Mouse (Mus musculus): Measurements from ENCODE around the gene Gm10134.
"Not testable (repeated sequence)": the region's sequence is repeated elsewhere in the genome, so short reads cannot be mapped to it uniquely, and the experiment has no call there.

Gm10134 gene

DNA sequence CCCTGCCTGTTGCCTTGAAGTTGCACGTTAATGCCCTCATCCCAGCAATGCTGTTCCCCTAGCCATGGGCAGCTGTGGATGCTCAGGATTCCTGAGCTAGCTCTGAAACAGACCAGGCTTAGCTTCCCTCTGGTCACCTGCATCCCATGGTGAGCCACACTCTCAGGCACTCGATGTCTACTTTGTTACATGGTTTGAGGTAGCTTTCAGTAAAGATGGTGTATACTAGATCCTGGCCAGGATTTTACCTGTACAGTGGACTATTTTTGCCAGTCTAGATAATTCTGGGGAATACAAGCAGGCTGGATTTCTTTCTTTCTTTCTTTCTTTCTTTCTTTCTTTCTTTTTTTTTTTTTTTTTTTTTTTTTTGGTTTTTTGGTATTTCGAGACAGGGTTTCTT lies at the start of gene Gm10134:
Gene Gm10134 (plus strand): TSS at position 301 of the 400 bp plus-strand sequence.
- DNase-seq (ENCODE audit: low spot score): no peak

DNA sequence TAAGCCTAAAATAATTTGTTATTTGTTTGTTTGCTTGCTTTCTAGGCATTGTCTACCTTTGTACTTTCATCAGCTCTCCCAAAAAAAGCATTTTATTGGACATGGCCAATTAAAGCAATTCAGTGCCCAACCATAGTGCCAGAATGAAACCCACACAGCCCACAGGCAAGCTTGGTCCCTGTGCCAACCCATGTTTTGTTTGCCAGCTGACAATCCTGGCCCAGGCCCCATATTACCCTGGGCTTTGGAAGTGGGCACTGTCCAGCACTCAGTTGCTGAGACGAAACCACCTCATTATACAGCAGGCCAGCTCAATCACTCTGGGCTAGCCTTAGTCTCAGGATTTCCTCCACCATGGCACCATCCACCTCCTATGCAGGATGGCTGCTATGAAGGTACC lies 49.3 kb upstream of the Gm10134 start:
- DNase-seq (ENCODE audit: low spot score): no peak

DNA sequence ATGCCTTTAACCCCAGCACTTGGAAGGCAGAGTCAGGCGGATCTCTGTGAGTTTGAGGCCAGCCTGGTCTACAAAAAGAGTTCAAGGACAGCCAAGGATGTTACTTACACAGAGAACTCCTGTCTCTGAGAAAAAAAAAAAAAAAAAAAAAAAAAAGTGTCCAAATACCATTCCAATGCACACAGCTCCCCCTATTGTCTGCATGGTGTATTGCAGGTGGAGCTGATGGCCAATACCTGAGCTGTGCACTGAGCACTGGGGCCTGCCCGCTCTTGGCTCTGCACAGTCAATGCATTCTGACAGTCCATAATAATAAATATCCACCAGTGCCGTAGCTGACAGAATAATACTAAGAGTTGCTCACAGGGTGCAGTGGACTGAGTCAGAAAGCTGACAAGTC lies 42.0 kb upstream of the Gm10134 start:
- no peak for DNase-seq (ENCODE audit: low spot score)

DNA sequence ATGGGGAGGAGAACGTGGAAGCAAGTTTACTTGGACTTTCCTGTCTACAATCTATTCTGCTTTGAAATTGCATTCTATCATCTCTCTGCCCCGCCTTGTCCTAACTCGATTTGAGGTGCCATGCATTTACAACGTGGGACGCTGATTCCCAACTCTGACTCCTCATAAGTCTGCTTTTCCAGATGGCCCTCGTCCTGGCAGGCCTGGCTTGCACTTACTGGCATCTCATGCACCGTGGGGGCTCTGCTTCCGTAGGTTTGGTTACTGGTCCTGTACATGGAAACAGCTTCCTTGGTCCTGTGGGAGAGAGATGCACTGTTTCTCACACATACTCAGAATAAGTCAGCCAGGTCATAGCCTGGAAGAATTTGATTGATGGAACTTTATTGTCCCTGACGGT lies 41.0 kb upstream of the Gm10134 start:
- DNase-seq (ENCODE audit: low spot score): no peak

DNA sequence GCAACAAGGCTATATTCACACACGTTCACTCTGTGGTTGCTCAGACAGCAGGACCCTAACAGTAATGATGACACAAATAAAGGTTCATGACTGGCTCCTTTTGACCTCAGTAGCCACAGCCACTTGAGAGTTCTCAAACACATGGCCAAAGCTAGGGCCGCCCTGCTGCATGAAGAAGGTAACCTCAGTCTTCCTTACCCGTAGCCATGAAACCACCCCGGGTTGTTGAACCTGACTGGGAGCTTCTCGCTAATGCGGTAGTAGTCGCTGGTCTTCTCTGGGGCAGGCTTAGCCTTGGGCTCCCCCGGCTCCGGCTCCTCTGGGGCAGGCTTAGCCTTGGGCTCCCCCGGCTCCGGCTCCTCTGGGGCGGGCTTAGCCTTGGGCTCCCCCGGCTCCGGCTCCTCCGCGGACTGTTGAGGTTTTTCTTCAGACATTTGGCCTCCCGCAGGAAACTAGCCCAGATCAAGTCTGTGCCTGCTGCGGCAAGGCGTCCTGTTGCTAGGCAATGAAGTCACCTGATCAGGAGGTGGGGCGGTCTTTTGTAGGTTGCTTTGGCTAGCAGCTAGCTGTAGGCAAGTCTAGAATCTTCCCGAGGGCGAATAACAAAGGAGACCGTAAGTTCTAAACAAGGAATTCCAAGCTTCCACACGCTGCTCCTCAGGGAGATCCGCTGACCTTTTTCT lies 39.9 kb upstream of the Gm10134 start, which contains the start of gene 1700007K13Rik:
Gene 1700007K13Rik (minus strand): TSS at position 497 of the 683 bp plus-strand sequence.
- DNase-seq (ENCODE audit: low spot score): peak; percentile 89

DNA sequence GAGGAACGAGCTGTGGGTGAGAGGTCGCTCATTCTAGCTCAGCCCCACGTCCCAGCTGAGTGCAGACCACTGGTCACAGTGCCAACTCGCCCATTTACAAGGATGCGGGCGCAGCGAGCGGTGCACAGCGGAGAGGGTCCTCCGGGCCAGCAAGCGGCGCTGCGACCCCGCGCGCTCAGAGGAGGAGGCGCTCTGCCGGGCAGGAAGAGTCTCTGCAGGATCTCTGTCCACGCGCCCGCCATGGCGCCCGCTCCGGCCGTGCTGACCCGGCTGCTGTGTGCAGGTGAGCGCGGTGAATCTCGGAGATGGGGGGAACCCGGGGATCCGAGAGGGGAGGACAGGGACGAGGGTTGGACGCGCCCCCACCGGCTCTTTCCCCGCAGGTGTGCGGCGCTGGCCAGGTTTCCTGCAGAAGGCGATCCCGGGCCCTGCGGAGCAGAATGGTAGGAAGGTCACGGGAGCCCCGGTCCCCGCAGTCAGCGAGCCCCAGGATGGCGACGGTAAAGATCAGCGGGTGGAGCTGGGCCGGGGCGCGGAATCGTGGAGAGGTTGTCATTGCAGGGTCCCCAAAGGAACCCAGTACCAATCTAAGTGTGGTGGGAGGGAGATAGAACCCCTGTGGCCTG lies 37.9 kb upstream of the Gm10134 start, which contains the start of gene Mrps2:
Gene Mrps2 (plus strand): TSS at position 207 of the 626 bp plus-strand sequence.
- peak; percentile 73 for DNase-seq (ENCODE audit: low spot score)

DNA sequence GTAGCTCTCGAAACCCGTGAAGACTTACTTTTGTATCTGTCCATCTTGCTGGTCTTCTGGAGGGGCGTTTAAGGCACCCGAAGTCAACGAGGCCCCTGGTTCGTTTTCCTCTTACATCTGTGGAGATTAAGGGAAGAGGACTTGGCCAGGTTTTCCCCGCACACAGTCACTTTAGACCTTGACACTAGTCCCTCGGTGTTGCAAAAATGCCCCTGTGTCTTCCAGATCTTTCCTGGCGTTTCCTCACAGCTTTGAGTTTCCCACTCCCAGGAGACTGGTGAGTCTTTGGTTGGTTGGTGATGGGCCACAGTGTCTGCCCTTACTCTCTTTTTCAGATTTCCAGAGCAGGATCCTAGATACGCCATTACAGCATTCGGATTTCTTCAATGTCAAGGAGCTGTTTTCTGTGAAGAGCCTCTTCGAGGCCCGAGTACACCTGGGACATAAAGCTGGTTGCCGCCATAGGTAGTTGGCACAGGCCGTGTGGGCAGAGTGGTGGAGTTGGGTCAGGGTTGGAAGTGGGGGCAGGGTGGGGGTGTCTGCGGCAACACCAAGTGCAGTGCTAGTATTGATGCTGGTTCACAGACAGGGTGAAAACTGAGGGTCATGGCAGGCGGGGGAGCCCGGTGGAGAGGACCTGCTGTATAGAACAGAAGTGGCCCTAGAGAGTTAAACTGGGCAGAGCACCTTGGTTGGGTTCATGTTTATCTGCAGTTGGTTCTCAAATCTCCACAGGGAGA lies 37.2 kb upstream of the Gm10134 start:
- DNase-seq (ENCODE audit: low spot score): no peak

DNA sequence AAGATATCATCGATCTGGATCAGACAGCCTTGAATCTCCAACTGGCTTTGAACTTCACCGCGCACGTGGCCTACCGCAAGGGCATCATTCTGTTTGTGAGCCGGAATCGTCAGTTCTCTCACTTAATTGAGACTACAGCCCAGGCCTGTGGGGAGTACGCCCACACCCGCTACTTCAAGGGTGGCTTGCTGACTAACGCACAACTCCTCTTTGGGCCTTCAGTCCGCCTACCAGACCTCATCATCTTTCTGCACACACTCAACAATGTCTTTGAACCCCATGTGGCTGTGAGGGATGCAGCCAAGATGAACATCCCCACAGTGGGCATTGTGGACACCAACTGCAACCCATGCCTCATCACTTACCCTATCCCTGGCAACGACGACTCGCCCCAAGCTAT lies 36.4 kb upstream of the Gm10134 start:
- DNase-seq (ENCODE audit: low spot score): no peak

DNA sequence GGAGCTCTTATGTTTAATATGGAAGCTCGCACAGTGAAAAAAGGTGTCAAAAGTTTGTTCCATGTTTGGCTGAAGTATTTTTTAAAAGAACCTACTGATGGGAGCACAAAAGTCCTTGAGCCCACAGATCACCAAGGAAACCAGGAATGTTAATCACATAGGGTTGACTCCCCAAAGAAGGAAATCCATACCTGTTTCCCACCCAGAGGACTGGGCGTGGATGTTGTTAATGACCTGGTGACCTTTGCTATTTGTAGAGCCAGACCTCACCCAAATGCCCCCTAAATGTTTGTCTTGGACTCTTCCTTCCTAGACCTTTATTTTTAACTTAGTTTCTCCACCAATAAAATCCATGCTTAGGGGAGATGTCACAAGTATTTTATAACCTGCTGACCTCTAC lies 35.3 kb upstream of the Gm10134 start:
- DNase-seq (ENCODE audit: low spot score): no peak

DNA sequence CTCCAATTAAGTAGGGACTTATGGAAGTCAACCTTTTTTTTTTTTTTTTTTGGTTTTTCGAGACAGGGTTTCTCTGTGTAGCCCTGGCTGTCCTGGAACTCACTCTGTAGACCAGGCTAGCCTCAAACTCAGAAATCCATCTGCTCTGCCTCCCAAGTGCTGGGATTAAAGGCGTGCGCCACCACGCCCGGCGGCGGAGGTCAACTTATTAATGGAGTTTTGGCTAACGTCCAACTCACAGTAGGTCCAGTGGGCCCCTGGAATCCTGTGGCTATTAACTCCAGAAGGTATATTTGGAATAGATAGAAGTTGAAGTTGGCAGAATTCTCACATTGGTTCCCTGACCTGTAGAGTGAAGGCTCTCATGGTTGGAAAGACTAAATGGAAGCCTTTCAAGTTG lies 33.9 kb upstream of the Gm10134 start:
- DNase-seq (ENCODE audit: low spot score): not testable (repeated sequence)

DNA sequence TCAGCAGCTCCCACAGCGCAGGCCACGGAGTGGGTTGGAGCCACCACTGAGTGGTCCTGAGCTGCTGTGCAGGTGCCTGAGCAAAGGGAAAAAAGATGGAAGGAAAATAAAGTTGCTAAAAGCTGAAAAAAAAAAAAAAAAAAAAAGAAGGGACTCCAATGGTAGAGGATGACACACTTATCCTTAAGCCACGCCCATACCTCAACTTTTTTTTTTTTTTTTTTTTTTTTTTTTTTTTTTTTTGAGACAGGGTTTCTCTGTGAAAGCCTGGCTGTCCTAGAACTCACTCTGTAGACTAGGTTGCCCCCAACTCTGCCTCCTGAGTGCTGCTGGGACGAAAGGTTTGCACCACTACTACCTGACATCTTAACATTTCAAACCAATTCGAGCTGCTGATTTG lies 27.9 kb upstream of the Gm10134 start:
- DNase-seq (ENCODE audit: low spot score): not testable (repeated sequence)

DNA sequence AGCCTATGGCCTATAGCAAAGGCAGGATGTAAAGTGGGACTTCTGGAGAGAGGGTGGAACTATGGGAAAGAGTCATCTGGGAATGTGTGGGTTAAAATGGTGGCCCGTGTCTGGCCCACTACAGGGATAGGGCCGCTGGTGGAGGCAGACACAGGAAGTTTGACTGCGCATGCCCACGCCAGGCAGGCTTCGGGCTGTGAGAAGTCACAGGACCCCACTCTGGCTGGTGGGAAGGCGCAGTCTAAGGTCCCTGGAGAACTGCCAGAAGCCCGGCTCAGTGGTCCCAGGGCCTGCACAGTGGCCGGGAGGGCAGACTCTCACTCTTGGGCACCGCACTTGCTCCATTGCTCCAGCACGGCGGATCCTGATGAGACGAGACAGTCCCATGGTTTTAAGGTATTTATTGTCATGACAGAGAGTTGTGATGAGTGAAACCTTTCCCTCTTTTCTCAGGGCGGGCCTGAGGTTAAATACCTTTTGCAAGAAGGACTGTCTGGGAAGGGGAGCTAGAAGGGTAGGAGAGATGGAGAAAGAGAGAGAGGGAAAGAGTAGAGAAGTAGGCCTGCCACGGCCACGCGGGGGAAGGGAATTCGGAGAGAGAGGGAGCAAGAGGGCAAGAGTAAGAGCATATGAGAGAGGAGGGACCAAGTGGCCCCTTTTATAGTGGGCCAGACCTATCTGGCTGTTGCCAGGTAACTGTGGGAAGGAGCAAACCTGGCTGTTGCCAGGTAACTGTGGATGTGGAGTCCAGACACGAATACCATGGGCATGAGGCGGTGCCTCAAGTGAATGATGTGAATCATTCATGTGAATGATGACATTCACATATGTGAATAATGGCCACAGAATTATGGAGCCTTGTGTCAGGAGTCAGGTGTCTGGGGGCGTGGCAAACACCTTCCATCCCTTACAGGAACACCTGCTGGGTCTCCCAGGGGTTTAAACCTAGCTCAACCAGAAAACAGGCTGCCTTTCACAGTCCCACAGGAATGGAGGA lies 26.4 kb upstream of the Gm10134 start:
- no peak for DNase-seq (ENCODE audit: low spot score)

DNA sequence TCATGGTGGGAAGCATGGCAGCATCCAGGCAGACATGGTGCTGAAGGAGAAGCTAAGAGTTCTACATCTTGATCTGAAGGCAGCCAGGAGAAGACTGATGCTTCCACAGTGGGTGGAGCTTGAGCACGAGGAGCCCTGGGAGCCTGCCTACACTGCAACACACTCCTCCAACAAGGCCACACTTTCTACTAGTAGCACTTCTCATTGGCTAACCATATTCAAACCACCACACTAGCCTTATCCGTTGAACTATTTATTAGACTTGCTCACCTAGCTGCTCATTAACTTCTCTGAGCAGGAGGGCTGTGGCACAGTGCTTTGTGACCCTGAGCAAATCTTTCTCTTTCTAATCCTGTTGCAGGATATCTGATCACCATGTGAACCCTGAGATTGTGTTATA lies 22.0 kb upstream of the Gm10134 start:
- no peak for DNase-seq (ENCODE audit: low spot score)

DNA sequence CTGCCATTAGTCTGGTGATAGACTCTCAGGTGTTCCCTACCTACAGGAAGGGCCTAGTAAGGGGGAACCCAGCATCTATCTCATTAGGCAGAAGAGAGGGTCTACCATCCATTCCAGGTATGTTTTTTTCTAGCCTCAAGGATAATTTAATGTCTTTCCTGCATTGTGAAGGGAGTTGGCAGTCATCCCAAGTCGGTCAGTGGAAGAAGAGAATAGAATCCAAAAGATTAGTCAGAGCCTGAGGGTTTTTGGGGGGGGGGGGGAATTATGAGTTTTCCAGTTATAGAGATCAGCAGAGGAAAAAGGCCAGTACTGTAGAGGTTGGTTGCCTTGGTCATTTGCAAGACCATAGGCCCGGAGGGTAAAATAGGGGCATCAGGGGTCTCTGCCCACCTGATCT lies 11.4 kb upstream of the Gm10134 start:
- no peak for DNase-seq (ENCODE audit: low spot score)

DNA sequence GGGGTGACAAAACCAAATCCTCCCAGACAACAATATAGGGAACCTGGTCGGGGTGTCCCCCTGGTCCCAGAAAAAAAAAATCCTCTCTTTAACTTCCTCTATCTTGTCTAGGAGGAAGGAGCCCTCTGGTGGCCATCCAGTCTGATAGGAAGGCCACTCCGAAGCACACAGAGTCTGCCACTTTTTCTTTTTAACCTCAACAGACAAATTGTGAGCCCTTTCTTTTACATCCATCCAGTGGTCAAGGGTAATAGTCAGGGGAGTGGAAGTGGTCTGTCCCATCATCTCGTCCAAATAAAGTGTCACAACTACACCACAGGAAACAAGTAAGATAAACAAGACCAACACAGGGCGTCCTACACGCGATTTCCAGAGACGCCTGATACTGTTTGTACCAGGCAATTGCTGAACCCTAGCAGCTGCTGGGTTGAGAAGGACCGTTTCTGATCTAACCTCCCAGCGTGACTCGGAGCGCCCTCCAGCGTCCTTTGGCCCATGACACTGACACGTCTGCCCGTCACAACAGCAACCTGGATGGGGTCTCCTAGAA lies 10.6 kb upstream of the Gm10134 start:
- DNase-seq (ENCODE audit: low spot score): no peak

DNA sequence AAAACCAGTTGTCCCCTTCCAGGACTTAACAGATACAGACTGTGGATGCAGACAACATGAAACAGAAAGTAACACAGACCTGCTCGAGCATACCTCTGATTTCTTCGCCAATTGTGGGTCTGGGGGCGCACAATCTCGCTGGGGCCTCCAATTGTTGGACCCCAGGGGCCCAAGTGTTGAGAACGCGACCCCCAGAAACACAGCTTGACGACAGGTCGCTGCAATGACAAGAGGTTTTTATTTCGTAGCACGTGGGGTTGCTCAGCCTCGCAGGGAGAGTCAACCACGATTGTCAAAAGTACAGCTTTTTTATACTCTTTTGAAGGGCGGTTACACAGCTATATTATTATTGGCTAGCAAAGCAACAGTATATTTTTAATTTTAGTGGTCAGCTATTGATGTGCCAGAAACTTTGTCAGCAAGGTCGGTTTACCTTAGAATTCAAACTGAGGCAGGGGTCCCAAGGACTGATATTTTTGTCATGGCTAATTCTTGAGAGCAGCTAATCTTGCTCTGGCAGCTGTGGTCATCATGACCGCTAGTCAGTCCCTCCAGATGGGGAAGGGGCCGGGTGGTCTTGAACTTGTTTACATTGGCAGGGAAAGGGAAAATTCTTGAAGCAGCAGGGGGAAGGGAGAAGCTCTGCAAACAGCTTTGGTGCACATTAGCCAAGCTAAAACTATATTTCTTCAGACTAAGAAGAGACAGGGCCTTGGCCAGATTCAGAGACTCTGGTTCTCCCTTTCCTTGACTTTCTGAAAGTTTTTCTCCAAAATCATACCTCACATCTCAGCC lies 9.9 kb upstream of the Gm10134 start:
- no peak for DNase-seq (ENCODE audit: low spot score)

DNA sequence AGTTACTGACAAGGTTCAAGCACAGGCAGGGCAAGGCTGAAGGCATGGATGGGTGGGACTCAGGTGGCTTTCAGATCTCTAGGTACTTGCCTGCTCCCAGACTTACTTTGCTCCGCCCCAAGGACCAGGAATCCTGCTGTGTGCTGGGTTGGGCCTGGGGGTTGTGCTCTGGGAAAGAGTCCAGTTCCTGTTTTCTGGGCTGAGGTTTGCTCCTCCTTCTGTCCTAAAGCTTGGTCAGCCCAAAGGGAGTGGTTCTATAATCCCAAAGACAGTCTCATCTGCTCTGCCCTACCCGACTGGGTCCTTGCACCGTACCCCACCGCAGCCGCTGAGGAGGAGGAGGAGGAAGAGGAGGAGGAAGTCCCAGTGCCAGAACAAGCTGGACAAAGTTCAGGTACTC lies 9.2 kb upstream of the Gm10134 start, which contains the start of gene Gbgt1:
Gene Gbgt1 (plus strand): TSS at position 221 of the 400 bp plus-strand sequence.
- no peak for DNase-seq (ENCODE audit: low spot score)

DNA sequence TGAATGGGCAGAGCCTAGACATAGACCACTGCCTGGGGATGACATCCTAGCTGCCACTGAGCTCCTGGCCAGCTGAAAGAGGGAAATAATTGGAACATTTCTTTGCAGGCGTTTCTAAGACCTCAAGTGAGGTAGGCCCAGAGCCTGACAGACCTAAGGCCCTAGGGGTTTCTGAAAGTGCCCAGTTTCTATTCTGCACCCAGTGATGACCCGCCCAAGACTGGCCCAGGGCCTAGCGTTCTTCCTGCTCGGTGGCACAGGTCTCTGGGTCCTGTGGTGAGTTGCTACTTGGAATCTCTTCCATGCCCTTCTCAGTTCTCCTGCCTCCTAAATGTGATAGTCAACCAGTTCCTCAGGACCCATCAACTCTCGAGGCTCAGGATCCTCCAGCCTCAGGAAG lies 8.3 kb upstream of the Gm10134 start:
- DNase-seq (ENCODE audit: low spot score): no peak

DNA sequence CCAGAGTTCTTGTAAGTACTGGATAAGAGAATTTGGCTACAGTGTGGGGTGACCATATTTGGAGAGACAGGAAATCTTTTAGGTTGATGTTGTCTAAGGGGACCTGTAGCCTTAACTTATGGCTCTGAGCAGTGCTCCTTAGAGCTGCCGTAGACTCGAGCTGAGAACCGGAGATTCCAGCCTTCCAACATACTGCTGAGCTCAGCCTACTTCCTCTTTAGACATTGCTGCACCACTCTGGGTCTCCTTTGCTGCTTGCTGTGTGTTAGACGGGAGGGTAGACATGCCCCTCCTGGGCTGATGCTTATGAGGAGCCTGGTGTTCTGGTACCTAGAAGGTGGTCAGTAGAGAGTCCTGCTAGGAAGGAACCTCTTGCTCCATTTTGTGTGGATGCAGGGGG lies 7.5 kb upstream of the Gm10134 start:
- no peak for DNase-seq (ENCODE audit: low spot score)

DNA sequence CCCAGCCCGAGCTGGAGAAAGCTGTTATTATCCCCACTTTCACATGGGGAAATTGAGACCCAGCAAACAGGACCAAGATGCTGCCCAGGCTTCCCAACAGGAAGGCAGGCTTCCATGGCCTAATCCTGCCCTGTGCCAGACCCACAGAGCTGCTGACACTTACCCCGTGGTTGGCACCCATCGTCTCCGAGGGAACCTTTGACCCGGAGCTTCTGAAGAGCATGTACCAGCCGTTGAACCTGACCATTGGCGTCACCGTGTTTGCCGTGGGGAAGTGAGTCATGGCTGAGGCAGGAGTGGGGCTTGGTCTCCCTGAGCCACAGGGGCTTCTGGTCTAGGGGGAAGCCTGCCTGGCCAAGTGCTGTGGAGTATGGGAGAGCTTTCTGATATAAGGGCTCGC lies 2.9 kb upstream of the Gm10134 start:
- no peak for DNase-seq (ENCODE audit: low spot score)

DNA sequence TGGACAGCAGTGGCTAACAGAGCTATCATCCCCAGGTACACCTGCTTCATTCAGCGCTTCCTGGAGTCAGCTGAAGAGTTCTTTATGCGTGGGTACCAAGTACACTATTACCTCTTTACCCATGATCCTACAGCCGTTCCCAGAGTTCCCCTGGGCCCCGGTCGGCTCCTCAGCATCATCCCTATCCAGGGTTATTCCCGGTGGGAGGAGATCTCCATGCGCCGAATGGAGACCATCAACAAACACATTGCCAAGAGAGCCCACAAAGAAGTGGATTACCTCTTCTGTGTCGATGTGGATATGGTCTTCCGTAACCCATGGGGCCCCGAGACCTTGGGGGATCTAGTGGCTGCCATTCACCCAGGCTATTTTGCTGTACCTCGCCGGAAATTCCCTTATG lies 1.2 kb upstream of the Gm10134 start:
- no peak for DNase-seq (ENCODE audit: low spot score)

All from ovary, adult 18-20 months (tissue).